Mouse (Mus musculus) ovary, adult 18-20 months (tissue): Measurements from ENCODE around the gene Gm9964.
"Not testable (repeated sequence)": the region's sequence is repeated elsewhere in the genome, so short reads cannot be mapped to it uniquely, and the experiment has no call there.

Experiments used
- DNase-seq: peaks from one replicate; pipeline ENCODE4 v3.0.0; 2022; ENCODE audit warnings: low spot score, mixed read lengths

Gm9964 gene

DNA sequence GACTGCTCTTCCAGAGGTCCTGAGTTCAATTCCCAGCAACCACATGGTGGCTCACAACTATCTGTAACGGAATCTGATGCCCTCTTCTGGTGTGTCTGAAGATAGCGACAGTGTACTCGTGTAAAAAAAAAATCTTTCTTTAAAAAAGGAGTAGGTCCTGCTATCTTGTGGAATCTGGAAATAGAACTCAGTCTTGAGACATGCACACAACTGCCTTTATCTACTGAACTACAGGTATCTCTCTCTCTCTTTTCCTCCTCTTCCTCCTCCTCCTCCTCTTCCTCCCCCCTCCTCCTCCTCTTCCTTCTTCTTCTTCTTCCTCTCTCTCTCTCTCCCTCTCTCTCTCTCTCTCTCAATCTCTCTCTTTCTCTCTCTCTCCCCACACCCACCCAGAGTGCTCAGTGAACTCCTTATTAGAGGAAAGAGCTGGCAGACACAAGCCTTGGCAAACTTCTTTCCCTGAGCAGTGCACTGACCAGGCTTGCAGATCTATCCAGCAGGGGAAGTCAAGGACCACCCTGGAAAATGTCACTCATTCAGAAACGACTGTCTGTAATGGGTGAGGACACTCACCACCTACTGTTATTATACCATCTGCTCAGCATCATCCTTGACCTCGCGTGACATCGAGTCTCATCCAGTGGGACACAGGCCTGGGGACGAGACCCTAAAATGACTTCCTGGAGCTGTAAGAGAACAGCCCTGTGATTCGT, 3.2 kb upstream of the Gm9964 start:
- no peak for DNase-seq

DNA sequence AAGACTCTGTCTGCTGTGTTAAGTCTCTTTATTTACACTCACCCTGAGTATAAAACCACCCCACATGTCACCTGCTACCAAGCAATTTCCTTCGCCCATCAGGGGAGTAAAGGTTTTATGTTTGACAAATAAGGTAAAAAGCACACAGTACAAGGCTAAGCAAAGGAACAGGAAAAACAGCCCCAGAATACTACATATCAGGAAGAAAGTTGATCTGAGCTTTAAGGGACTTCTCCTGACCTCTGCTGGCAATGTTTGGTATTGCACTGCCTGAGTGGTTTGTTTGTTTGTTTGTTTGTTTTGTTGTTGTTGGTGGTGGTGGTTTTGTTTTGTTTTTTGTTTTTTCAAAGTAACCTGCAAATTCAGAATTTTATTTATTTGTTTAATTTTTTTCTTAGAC, 539 bp downstream of the Gm9964 start:
- DNase-seq: no peak

GRCm38 (mm10) chr11:79293971-79294370, 2.7 kb downstream of the Gm9964 start:
- no peak for DNase-seq

DNA sequence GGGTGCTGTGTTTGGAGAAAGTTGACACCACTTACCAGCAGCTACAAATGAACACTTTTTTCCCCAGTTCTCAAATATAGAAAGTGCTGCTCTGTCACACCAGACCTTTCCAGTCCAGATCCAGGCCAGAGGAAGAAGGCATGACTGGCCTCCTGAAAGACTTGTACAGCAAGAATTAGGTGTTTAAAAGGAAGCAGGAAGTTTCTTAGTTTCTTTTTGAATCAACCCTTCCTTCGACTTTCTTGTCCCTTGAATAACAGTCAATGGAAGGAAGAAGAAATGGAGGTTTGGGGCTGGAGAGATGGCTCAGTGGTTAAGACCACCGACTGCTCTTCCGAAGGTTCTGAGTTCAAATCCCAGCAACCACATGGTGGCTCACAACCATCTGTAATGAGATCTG, 3.7 kb downstream of the Gm9964 start:
- DNase-seq: no peak

DNA sequence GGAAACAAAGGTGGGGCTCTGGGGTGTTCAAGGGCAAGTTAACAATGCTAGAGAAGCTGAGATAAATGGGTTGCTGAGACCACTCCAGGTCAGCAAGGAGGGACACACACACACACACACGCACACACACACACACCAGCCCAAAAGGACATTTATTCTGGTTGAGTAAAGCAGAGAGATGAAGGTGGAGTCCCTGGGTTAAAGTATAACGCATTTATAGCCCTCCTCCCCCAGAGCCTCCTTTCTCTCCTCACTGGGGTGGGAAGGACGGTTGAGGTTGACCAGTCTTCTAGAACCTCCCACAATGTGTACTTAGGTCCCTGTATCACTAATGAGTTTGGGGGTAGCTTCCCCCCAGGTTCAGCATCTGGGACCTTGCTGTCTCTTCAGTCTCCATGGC, 4.6 kb downstream of the Gm9964 start:
- DNase-seq: no peak

GRCm38 (mm10) chr11:79291651-79292050, 5.1 kb downstream of the Gm9964 start:
- no peak for DNase-seq

DNA sequence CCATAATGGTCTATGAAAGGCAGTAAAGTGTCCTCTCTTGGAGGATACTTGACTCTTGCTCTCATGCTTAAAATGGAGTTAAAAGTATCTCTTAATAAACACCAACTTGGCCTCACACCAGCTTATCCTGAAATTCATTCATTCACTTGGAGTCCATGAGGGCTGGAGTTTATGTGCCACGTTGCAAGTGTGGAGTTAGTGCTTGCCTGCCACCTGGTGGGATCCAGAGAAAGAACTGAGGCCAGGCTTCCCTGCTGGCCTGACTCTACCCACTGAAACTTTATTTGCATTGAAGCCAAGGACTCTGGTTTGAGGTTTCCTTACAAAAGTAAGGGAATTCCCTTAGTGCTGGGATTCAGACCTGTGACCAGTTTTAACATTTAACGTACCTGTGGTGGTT, 6.2 kb downstream of the Gm9964 start:
- peak; percentile 16 for DNase-seq

DNA sequence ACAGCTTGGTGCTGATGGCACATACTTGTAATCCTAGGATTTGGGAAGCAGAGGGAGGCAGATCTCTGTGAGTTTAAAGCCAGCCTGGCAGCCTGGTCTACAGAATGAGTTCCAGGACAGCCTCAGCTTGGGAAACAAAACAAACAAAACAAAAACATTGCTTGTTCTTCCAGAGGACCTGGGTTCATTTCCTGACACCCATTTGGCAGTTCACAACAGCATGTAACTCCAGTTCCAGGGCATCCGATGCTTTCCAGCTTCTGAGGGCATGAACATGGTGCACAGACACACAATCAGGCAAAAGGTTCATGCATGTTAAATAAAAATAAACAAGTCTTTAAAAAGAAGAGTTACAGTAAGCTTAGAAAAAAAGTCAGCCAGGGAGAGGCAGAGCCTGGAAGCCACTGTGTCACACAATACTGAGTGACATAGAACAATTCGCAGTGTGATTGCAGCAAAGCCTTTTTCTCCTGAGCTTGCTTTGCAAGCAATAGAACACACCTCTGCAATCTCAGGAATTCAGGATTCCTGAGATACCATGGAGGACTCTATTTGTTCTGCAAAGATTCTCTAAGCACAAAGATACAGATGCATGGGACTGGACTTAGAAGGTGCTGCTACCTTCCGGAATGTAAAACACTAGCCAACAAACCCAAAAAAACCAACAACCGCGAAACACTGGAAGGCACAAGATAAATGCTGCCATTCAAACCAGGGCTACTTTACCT, 7.6 kb downstream of the Gm9964 start:
- no peak for DNase-seq

- no peak for DNase-seq
Observed at GRCm38 (mm10) chr11:79288278-79288843, 8.3 kb downstream of the Gm9964 start.

- DNase-seq: no peak
Observed at GRCm38 (mm10) chr11:79287447-79287846, 9.3 kb downstream of the Gm9964 start.

DNA sequence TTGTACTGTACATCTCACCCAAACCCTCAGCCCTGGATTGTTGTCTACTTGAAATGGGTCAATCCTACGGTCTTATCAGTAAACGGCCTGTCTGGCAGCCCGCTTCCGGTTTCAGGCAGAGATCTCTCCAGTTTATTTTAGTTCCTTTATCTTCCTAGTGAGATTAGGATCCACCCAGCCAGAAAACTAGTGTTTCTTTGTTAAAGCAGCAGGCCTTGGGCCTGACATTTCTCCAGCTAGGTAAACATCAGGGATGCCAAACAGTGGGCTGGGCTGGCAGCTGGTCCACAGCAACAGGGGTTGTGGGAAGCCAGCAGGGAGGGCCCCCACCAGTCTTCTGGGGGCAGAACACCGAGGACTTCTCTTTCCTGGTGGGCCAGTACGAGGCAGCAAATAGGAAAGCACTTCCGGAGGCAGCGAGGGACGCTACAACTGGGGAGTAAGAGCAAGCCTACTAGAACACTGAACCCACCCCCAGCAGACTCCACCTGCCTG, 10.4 kb downstream of the Gm9964 start:
- no peak for DNase-seq

- DNase-seq: no peak
Observed at GRCm38 (mm10) chr11:79283350-79284030, 13.2 kb downstream of the Gm9964 start.

- no peak for DNase-seq
Observed at GRCm38 (mm10) chr11:79281396-79281795, 15.3 kb downstream of the Gm9964 start.

DNA sequence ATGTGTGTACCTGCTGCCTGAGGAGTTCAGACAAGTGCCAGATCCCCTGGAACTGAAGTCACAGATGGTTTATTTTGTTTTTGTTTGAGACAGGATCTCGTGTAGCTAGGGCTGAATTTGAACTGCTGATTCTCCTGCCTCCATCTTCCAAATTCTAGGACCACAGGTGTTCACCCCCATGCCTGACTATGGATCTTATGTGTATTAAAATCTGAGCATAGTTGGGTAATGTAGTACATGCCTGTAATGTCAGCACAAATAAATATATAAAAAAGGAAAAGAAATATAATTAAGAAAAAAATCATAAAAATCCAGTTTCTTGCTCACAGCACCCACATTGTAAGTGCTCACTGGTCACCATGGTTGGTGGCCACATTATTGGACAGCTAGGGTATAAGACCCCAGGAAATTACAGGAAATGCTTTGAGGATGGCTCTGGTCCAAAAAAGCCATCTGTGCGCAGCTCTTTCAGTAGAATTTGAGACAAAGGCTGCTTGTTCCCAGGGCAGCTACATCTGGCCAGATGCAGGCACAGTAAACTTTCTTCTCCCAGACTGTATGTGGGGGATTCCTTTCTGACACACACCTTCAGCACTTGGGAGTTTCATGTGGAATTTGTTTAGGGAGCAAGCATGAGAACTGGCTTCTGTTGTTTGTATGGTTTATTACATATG, 16.8 kb downstream of the Gm9964 start:
- DNase-seq: no peak

GRCm38 (mm10) chr11:79273757-79274156, 22.9 kb downstream of the Gm9964 start:
- DNase-seq: no peak

GRCm38 (mm10) chr11:79273039-79273438, 23.7 kb downstream of the Gm9964 start:
- DNase-seq: no peak

GRCm38 (mm10) chr11:79267171-79267570, 29.5 kb downstream of the Gm9964 start:
- DNase-seq: no peak

DNA sequence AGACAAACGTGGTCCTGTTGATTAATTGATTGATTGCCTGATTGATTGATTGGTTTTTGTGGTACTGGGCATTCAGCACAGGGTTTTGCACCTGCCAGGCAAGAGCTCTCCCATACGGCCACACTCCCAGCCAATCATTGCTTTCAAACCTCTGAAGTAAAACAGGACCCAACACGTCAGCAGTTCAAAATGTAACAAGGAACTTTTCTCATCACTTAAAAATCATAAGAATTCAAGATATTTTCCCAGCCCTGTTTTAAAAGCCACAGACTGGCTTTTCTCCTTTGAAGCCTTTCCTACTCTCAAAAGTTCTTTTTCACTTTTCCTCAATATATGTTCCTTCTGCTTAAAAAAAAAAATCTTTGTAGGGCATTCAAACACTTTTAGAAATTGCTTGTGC, 32.3 kb downstream of the Gm9964 start:
- DNase-seq: no peak

DNA sequence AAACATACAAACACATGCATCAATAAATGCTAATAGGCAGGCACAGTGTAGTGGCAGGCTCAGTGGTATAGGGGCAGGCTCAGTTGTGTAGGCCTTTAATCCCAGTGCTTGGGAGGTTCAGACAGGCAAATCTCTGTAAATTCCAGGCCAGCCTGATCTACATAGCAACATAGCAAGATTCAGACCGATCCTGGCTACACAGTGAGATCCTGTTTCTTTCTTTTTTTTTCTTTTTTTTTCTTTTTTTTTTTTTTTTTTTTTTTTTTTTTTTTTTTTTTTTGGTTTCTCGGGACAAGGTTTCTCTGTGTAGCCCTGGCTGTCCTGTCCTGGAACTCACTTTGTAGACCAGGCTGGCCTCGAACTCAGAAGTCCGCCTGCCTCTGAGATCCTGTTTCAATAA, 36.6 kb downstream of the Gm9964 start:
- DNase-seq: not testable (repeated sequence)

GRCm38 (mm10) chr11:79258738-79259137, 38.0 kb downstream of the Gm9964 start:
- DNase-seq: no peak

- peak; percentile 82 for DNase-seq
Observed at GRCm38 (mm10) chr11:79254391-79255098, 42.2 kb downstream of the Gm9964 start, which contains the start of gene Wsb1. Gene Wsb1, minus strand, starts transcription at chr11:79254671.
